Mouse (Mus musculus) erythroblast, embryonic 14.5 days (primary cell): ENCODE data around the gene Mapk3.

Experiments used
- GATA1 ChIP-seq: IDR thresholded peaks from 2 replicates; pipeline ENCODE4 v1.6.1; 2012; ENCODE audit warnings: low read length, inconsistent platforms, mixed read lengths
- TAL1 ChIP-seq: IDR thresholded peaks from 3 replicates; pipeline ENCODE4 v1.6.1; 2012; ENCODE audit warnings: low read length, inconsistent platforms, mixed read lengths

- TF ChIP-seq GATA1 (no peak), TAL1 (no peak)
These were observed 41.1 kb downstream of the Mapk3 start for GRCm38 (mm10) chr7:126800269-126801056.
